Mouse (Mus musculus) B cell, adult 2 months (primary cell): ENCODE measurements around the gene Ankrd37.

ENCODE experiments used
- DNase-seq, 2 experiments: peaks; one replicate each; pipeline ENCODE4 v3.0.0; 2022

The Ankrd37 gene

GRCm38 (mm10) chr8:45973988-45974505, 31.5 kb downstream of the Ankrd37 start:
- no peak for DNase-seq

GRCm38 (mm10) chr8:45970894-45971293, 34.6 kb downstream of the Ankrd37 start:
- peak; percentile 9 to 26 for DNase-seq

GRCm38 (mm10) chr8:45950622-45951021, 54.9 kb downstream of the Ankrd37 start:
- DNase-seq = no peak
